Mouse (Mus musculus): ENCODE results near the gene Abhd17b.
"Not testable (repeated sequence)": the region's sequence is repeated elsewhere in the genome, so short reads cannot be mapped to it uniquely, and the experiment has no call there.

Gene Abhd17b

DNA sequence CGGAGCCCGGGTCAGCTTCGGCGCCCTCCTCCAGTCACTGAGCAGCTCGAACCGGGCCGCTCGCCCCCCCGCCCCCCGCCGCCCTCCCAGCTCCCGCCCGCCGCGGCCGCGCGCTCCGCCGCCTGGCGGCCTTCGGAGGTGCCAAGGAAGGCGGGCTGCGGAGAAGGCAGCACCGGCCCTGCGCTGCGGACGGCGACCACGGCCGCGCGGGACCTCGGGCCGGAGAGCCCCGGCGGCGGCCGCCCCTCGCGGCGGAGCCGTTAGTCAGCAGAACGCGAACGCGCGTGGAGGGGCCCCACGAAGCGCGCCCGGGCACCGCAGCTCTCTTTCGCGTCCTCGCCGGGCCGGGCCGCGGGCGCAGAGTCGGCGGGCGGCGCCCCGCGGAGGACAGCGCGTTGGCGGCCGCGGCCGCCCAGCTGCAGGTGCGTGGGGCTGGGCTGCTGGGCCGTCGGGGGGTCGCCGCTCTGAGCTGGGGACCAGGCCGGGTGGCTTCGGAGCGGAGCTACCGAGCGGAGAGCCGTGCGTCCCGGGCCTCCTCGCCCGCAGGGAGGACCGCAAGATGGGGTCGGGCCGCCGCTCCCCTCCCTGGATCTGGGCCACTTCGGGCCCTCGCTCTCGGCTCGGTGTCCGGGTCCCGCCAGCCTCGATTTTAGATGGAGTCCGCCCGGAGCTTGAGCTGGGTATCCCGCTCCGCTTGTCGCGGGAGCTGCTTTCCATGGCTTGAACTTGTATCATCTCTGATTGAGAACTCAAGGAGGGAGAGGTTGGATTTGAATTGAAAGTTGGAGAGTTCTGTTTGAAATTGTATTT is at the start of gene Abhd17b:
TSS of gene Abhd17b (plus strand) at position 14 of the 810 bp plus-strand sequence.
- peak; percentile 80 to 83 for DNase-seq

DNA sequence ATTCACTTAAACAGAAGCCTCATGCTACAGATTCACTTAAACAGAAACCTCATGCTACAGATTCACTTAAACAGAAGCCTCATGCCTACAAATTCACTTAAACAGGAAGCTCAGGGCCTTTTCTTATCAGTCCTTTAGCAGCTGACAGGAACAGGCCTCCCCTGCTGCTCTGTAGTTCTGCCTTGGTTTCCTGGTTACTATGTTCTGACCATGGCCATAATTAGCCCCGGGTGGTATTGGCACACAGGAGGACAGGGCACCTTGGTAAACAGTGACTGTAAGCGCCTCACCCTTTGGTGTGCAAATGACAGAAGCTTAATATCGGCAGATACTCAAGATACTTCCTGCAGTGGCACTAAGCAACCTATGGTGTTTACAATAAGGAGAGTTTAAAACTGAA is 49.1 kb upstream of the Abhd17b start:
- DNase-seq = no peak

DNA sequence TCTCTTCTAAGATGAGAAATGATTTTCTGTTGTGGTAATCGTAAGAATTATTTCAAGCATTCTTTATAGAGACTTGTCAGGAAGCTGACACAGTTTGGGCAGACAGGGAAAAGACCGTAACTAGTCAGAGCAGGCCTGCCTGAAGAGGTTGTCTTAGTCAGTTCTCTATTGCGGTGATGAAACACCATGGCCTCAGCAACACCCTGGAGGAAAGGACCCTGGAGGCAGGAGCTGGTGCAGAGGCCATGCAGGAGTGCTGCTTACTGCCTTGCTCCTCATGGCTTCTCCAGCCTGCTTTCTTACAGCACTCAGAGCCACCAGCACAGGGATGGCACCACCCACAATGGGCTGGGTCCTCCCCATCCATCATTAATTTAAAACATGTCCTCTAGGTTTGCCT is 47.7 kb upstream of the Abhd17b start:
- DNase-seq = no peak

DNA sequence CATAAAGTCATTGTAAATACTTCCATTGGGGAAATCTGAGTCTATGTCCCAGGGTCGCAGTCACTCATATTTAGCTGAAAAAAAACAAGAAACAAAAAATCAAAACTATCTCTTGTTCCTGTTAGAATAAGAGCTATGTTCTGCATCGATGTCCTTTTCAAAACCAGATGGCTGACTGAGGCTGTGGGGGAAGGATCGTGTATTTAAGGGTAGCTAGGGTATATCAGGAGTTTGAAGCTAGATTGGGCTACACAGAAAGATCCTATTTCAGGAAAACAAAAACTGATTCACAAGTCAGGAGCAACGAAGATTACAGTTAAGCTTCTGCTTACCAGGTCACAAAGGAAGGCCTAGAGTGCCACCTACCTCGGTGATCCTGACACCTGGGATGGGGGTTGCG is 42.7 kb upstream of the Abhd17b start:
- no peak for DNase-seq

DNA sequence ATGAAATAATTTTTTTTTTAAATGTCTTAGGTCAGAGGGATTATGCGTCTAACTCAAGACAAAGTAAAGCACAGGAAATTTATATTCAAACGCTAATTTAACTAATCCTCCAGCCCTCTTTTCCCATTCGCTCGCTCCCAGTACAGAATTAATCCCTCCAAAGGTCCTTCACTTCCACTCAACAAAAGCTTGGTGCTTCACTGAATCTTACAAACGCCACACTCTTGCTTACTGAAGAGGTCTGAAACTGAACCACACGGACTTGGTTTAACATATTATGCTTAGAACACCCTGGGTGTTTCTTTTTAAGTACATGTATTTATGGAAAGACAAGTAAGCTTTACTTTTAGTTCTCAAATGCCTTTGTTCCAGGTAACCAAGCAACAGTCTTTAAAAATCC is 41.7 kb upstream of the Abhd17b start:
- no peak for DNase-seq

DNA sequence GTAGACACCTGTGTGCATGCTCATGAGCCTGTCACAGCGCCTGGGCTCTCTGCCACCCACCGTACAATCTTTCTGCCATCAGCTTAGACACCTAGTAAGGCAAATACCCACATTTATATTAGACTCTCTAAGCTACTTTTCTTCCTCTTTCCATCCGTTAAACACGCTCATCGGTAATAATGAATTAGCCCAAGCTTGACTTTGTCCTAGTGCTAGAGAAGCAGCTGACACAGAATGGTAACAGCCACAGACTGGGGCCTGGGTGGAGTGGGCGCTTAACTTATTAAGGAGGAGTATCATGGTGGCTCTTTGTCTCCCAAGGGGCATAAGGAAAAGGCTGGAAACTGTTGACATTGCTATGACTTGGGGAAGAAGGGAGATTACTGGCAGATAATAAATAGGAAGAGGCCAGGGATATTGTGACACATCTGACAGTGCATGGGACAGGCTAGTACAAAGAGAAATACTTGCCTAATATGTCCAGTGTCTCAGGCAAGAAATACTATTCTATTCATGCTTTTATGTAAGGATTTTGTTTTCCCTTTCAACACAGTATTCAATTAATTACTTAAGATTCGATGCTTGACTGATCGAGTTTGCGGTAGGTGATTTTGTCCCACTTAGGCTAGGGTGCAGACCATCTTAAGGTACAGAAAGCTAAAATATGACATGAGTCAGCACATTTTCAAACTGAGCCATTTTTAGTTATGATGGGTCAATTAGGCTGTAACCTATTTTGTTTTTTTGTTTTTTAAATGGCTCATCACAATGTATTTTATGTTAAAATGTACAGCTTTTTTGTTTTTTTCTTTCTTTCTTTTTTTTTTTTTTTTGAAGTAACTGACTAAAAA is 41.0 kb upstream of the Abhd17b start:
- DNase-seq = no peak

DNA sequence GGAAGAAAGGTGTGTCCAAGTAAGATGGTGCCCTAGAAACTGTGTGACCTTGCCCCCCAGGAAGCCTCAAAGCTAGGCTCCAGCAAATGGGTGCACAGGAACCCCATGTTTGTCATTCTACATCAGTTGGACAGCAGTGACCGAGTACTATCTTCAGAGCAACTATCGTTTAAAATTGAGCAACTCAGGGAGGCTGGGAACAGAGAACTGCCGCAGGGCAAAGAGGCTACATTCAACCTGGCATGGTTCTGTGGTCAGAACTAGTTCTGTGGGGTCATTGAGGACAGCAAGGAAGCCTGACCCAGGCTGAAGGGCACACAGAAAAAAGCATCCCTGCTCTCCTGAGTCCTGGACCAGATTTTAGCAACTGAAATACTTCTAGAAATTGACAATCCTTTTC is 37.2 kb upstream of the Abhd17b start:
- DNase-seq = no peak

DNA sequence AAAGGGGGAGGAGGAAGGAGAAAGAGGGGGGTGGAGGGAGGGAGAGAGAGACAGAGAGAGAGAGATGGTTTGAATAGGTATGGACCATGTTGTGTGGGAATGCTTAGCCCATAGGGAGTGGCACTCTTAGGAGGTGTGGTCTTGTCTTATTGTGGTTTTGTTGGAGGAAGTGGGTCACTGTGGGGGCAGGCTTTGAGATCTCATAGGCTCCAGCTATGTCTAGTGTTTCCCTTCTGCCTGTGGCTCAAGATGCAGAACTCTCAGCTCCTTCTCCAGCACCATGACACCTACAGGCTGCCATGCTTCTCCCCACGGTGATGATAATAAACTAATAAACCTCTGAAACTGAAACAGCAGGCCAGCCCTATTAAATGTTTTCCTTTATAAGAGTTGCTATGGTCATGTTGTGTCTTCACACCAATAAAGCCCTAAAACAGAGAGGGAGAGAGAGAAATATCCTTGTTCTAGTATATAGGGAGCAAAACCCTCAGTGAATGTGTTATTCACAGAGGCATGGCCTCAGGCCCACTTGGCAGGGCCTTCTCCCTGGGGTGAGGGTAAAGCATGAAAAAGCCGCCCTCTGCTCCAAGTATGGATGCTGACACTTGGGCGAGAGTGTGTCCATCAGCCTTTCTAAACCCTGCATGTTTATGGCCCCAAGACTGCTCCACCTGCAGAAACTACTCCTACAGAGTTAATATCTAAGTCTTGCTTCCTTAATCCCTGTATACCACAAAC is 29.4 kb upstream of the Abhd17b start:
- peak; percentile 64 to 75 for DNase-seq

DNA sequence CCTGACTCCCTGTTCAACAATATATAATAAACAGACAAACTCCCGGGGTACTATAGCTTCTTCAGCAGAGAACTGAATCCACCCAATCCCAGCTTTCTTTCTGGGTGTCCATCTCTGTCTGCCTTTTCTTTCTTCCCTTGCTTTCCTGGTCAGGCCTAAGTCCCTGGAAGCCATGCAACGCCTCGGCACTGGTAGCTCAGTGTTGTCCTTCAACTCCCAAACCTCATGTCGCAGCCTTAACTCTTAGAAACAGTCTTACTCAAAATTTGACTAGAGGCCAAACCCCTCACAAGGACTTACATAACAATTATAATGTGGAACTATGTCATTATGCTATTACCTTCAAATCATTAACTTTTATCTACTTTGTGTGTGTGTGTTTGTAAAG is 28.8 kb upstream of the Abhd17b start:
- DNase-seq = no peak

DNA sequence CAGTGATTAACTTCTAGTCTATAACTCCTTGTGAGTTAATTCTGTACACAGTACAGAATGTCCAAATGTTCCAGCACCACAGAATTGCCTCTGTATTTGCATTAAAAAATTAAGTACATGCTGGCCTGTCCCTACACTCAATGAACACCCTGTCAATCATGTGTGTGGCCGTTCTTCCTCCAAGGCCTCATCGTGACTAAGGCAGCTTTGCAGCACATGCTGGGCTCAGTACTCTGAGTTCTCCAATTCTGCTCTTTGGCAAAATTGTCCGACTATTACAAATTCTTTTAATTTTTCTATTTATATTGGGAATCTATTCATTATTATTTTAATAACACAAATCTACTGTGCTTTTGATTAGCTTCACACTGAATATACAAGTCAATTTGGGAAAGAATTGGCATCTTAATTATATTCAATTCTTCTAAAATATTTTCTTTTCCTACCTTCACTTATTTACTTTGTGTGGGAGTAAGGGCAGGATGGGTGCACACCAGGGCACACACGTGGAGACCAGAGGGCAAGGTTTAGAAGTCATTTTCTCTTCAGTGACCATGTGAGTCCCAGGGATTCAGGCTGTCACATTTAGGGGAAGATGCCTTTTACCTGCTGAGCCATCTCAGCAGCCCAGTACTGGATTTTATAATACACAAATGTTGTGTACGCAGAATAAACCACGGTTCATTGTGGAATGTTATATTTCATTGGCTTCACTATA is 26.6 kb upstream of the Abhd17b start:
- no peak for DNase-seq

DNA sequence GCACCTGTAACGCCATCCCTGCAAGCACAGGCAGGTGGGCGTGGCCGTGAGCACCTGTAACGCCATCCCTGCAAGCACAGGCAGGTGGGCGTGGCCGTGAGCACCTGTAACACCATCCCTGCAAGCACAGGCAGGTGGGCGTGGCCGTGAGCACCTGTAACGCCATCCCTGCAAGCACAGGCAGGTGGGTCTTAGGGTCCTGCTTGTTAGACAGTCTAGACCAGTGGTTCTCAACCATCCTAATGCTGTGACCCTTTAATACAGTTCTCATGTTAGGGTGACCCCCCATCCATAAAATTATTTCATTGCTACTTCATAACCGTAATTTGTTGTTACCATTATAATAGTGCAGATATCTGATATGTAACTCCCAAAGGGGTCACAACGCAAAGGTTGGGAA is 24.5 kb upstream of the Abhd17b start:
- DNase-seq = not testable (repeated sequence)

DNA sequence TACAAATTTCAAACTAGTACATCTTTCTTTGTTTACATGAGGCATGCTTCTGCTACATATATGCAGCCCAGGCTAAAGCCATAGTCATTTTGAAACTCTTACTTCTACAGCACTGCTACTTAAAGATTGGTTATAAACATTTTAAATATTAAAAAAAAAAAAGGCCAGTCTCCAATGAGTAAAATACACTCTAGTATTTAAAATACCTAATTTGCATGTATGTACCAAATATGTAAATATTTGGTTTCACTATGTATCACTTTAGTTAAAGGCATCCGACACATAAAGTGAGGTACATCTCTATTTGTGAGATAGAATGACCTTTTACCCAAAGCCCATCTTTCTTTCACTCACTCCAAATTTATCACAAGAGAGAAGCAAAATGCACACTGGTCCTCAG is 24.0 kb upstream of the Abhd17b start:
- DNase-seq = no peak

DNA sequence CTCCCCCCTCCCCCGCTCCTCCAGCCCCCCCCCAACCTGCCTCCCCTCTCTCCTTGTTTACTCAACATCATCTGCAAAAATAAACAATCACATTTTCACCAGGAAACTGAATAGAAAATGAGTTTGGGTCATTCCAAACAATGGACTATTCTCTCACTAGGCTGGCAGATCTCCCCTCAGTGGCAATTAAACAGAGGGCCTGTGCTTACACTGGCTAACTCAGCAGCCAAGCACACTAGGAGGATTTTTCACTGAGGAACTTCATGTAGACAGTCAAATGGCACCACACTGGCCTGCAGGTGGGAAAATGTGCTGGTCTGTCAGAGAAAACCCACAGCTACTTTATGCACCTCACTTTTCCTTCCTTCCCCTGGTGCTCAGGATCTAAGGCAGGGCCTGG is 23.5 kb upstream of the Abhd17b start:
- peak in 1 of 2 experiments; percentile 11 for DNase-seq

DNA sequence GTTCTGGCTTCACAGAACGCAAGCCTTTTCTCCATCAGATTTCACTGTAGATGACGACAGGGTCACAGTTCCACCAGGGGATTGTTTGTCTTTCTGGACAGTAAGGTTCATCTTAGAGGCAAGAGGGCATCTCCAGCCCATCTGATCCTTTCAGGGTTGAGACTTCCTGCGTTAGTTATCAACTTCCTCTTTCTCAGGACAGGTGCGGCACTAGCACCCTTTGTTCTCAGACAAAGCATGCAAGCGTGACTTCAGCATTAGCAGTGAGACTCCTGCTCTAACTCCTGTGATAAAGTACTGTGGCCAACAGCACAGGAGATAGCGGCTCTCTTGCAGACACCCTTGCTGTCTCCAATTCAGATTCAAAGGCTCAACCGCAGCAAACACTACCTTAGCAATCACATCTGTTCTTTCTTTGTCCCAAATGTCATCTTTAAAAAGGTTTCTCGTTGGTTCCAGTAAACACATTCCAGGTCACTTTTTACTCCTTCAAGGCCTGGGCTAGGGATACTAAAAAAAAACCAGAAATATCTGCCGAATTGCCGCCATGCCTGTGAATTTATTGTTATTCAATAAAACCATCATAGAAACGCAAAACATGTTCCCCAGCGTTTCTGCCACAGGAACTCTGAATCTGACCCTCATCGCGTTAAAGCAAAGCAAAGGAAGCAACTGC is 22.2 kb upstream of the Abhd17b start:
- no peak for DNase-seq

DNA sequence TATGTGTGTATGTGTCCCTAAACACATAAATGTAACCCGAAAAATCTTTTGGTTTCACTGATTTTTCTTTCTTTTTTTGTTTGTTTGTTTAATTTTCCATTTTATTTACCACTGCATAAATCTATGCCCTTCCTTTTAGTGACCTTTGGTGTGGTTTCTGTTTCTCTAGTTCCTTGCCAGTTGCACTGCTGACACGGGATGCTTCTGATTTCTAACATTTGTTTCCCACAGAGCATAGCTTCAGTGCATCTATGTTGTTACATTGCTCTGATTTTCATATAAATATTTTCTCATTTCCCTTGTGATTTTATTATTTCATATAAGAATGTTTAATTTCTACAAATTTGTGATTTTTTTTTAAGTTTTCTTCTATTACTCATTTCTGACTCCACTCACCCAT is 17.6 kb upstream of the Abhd17b start:
- DNase-seq = no peak

DNA sequence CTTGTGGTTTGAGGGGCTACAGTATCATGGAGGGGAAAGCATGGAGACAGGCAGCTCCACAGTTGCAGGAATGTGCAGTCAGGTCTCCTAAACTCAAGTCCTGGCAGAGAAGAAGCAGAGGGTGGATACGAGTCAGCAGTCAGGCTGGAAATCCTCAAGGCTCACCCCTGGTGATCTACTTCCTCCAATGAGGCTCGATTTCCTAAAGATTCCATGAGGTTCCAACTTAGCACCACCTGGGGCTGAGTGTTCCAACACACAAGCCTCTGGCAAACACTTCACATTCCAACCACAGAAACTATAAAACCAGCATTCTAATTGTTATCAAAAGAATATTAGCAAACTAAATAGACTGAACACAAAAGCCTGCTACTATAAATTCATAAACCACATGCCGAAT is 16.1 kb upstream of the Abhd17b start:
- no peak for DNase-seq

DNA sequence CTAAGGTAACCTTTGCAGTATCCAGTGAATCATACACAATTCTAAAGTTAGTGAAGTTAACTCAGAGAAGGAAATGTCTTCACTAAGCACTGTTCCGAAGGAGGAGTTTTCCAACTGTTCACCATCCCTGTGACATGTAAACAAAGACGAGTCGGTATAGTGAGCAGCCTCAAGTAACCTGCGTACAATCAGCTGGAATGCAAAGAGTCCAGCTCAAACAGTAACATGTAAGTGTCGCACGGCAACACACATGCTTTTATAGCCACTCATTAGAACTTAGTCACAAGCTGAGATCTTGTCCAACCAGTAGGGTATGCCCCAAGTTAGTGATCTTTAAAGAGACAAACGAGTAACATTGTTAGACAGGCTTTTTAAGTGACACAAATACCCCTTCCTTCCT is 15.3 kb upstream of the Abhd17b start:
- no peak for DNase-seq

DNA sequence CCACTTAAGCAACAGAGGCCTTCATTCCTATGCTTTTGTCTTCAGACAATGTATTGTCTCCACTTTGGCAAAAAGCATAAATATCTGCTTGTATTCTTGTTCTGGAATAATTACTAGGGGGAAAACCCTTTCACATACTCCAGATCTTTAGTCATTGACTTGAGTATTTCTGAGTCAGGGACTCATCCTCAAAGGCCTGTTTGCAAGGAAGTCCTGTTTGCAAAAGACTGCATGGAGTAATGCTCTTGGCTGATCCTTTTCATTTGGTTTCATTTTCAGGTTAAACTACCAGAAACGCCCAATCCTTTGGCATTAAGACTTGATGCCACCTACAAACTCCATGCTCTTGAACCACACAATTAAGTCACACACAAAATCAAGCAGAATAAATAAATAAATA is 9.1 kb upstream of the Abhd17b start:
- DNase-seq = no peak

DNA sequence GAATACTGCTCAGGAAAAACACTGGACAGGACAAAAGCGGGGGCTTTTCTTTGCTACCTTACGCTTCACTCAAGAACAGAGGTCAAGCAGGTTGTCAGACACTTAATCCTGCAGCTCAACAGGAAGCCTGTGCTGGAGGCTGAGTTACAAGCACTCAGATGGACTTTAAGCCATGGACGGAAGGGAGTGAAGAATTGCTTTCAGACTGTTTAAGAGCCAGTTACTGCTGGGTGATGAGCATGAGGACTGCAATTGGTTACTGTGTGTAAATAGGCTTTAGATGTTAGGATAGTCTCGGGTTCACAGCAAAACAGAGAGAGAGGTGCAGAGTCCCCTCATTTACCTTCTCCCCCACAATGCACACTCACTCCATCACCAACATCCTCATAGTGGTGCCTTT is 7.7 kb upstream of the Abhd17b start:
- DNase-seq = no peak

DNA sequence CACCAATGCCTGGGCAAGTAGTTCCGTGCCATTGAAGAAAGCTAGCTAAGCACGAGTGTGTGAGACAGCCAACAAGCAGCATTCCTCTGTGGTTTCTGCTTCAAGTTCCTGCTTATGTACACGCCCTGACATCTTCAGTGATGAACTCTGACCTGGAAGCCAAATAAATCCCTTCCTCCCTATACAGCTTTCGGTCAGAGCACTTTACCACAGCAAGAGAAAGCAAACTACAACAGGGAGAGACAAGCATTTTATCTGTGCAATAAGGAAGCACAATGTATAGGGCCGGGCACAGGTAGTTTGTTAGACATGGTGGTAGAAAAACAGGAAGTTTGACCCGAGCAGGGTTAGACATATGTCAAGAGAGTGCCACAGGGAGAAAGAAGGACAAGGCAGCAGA is 6.8 kb upstream of the Abhd17b start:
- DNase-seq = no peak

DNA sequence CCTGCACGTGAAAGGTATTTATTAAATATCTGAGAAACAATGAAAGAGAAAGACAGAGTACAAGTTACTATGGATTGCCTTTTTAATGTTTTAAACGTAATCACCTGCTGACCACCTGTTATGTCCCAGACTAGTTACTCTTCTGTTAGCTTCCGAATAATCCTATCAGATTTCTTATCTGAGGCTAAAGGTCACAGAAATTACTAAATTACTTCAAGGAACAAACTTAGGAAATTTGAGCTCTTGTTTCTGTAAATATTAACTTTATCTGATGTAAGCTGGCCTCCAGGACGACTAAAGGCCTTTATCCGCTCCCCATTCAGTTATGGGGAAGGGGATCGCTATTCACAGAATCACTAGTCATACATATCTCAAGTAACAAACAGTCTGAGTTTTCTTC is 1.3 kb upstream of the Abhd17b start:
- no peak for DNase-seq
